Mouse (Mus musculus) cerebellum, postnatal 4 days (tissue): ENCODE results near the gene Kcne1.

Experiments used
- DNase-seq, 2 experiments: peaks; one replicate each; pipeline ENCODE4 v3.0.0; 2022; ENCODE audit warnings: low spot score in 2 of 2, mixed read lengths in 1 of 2

Kcne1 gene

DNA sequence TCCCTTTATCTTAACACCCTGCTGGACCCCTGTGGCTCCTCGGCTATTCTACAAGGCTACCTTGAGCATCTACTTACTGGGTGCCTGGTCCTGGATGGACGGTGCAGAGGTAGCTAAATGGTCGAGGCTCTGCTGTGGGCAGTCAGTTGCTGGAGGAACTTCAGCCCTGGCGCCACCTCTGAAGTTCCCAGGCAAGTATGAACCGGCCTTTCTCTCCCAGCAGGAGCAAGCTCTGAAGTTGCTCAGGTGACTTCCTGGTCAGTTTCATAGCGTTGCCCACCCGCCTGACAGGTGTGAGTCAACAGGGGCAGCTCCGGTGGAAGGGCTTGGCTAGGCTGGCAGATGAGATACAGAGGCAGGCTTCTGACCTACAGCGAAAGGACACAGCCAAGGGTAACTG lies at the start of gene Kcne1:
Gene Kcne1 (minus strand): TSS at position 240 of the 400 bp plus-strand sequence.
- DNase-seq, result no peak

DNA sequence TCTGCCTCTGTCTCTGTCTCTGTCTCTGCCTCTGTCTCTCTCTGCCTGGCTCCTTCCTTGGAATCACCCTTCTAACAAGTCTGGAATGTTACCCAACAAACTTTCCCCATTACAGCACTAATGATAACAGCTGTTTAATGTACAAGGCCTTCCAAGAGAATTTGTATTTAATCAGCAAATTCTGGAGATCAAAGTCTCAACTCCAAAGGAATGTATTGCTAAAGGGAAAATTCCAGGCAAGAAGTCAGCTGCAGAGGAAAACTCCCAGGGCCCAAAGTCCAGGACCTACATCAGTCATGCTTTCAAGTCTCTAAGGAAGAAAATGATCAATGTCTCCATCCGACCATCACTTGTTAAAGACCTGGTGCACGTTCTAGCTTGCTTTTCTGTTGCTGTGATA lies 48.6 kb upstream of the Kcne1 start:
- DNase-seq, result no peak

DNA sequence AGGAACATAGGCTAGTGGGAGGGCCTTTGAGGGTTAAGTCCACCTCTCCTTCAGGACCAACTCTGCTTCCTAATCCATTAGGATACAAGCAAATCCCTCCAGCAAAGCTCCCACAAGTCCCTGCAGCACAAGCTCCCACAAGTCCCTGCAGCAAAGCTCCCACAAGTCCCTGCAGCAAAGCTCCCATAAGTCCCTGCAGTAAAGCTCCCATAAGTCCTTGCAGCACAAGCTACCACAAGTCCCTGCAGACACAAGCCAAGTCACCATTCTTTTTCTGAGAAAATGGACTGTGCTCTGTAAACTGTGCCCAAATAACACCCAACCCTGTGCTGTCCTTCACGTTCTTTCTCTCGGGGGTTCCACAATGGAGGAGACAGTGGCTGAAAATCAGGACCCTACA lies 44.9 kb upstream of the Kcne1 start:
- no peak for DNase-seq

DNA sequence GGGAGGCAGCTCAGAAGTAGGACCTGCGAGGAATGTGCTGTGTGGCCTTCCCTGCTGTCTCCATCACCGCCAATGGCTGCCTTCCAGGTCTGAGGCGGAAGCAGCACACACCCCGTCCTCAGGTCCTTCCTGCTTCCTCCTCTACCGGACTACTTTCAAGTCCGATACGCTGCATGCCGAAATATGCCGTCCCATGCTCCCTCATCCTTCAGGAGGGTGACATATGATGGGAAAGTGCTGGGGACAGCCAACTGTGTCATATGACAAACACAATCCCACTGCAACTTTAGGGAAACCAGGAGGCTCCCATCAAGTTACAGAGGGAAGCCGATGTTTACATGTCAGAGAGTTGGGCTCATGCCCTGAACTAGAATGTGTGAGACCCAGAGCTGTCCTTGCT lies 43.8 kb upstream of the Kcne1 start:
- no peak for DNase-seq

DNA sequence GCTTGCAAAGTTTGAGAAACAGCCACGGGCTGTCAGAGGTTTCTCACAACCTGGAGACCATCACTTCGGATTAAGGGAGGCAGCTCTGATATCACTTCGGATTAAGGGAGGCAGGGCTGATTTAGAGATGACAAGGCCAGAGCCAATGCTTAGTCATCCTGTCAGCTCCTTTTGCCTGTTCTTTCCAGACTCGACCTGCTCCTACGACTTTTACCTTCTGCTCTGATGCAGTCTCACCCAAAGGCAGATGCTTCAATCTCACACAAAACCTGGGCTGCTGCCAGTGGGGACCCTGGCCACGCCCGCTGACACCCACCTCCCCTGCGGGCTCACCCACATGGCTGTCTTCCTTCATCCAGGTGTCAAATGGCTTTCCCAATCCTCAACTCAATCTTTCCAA lies 42.9 kb upstream of the Kcne1 start:
- no peak for DNase-seq

DNA sequence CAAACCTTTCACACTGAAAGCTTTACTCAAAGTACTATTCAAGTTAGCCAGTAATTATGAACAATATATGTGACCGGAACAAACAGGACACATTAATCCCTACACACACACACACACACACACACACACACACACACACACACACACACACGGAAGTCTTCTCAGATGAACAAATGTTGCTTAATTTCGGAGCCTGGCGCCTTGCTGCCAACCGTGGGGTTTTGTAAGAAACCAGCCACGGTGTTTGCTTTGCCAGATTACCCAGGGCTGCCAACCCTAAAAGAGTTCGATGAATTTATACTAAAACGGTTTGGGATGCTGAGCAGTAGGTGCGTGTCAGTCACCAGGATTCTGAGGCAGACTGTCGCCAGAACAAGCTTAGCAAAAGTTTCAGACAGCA lies 41.9 kb upstream of the Kcne1 start:
- no peak for DNase-seq

DNA sequence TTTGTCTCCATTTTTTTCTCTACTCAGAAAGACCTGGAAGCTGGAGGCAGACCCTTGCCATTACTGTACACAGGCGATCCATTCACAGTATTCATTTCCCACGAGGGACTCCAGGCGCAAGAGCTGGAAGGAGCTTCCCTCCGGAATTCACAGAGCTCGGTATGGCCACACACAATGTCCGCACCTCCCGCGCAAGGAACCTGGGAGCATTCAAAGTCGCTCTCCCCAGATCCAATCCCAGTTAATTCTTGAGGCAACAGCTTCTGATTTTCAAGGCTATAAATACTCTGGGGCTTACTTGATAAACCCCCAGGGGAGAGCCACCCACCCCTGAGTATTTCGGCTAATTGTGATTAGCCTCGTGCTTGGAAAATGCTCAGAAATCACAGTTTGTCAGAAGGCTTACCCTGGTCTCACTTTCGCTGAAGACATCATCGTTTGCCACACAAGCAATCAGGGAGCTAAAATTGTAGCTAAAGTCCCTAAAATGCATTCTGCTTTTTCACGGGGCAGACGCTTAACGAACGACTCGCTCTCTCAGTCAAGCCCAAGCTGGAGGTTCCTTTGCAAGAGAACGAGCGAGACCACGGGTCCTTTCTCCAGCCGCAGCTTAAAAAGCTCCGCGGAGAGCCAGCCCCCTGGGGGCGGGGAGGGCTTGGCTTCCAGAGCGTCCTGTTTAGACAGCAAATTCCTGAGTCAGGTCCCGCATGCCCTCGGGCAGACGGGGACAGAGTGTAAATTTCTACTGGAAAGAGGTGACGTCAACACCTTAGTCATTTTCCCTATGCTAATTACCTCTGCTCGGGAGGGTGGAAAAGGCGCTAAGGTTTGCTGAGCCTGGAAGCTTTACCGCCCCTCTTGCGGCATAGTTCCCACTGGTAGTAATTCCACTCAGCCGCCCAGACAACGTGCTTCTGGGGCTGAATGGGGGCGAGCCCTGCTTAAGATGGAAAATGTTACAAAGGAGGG lies 40.5 kb upstream of the Kcne1 start:
- peak; percentile 45 to 62 for DNase-seq

DNA sequence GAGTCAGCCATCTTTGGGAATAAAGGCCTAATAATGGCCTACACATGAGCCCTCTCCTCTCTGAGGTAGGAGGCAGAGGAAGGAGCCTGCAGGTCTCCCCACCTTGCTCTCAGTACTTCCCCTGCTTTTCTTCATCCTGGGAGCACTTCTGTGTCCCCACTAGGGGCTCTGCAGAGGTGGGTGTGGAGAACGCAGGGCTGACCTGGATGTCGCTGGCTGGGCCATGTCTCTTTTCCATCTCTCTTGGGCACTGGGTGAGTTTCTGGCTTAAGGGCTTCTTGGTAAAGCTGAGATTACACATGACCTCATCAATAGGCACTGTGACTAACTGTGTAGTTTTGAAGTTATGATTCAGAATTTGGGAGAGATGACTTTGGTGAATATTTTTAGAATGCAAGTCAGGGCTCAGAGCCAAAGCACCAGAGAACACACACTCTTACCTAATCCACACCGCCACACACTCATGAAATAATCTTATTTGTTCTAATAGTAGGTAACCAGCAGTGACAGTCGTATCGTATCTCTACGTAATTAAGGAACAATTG lies 39.4 kb upstream of the Kcne1 start:
- DNase-seq, result no peak

DNA sequence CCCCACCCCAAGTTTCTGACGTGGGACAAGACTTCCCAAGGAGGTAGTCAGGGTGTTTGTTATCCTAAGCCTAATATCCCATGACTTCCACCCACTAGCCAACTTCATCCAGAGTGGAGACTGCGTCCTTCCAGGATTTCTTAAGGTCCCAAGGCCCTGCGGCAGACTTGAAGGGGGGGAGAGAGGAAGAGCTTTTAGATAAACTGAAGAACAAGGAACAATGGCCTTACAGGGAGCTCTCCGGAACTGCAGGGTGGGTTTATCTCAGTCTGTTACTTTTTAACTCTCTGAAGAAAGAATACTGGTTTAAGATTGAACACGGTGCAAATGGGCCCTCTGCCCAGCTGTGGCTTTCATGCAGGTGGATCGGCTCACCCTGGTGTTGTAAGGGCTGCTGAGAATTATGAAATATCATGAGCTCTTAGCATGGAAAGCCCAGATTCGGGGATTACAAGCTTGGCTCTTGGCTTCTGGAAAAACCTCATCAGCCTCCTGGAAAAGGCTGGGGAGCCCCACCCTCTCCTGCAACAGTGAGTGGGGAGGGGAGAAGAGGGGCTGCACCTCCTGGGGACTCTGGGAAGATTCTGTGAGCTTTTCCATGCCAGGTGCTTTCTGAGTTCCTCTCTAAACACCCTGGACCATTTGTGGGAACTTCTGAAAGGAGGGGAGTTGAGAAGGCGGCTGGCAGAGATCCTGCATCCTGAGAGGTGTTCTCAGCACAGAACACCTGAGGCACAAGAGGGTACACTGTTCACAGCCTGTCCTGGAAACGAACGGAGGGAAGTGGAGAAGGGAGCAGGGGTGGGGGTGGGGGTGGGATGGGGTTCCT lies 38.7 kb upstream of the Kcne1 start:
- no peak for DNase-seq

DNA sequence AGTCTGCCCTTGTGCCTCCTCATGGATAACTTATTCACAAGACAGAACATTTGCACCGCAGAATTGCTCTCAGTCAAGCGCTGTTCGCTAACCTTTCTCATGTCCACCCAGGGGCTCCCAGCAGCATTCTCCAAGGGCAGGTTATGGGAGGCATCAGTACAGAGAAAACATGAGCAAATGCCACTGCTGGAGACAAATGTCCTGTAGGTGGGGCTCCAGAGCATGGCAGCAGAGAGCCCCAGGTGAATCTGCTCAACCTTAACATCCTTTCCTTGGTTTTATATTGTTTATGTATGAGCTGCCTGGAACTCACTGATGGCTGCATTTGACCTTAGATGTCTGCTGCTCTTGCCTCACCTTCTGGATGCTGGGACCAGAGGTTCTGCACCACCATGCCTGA lies 34.5 kb upstream of the Kcne1 start:
- no peak for DNase-seq

DNA sequence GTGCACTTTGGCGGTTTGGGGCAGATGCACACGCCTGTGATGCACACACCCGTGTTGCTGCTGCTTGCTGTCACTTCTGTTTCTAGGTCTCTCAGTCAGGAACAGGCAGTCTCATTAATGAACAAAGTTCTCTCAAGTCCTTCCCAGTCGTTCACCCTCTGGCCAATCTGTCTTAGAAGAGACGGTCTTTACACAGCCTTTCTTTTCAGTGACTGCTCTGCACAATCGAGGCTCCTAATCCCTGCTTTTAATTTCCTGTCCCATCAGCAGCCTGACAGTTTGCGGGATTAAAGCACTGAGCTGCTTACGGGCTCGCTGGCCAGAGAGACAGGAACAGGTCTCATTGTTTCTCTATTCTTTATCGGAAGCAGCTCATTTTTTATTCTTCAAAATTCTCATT lies 28.4 kb upstream of the Kcne1 start:
- DNase-seq, result no peak

DNA sequence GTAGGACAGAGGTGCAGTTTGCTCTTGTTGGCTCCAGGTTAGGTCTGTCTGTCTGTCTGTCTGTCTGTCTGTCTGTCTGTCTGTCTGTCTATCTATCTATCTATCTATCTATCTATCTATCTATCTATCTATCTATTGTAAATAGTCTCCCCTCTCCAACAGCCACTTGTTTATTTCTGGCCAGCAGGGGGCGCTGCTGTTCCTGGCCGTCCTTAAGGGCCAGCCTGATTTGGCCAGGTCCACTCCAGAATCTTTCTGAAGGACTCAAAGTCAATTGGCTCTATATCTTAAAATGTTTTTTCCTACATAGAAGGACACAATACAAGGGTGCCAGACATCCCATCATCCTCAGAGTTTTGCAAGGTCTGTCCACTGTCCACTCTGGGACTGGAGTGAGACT lies 25.8 kb upstream of the Kcne1 start:
- peak in 1 of 2 experiments; percentile 68 for DNase-seq

DNA sequence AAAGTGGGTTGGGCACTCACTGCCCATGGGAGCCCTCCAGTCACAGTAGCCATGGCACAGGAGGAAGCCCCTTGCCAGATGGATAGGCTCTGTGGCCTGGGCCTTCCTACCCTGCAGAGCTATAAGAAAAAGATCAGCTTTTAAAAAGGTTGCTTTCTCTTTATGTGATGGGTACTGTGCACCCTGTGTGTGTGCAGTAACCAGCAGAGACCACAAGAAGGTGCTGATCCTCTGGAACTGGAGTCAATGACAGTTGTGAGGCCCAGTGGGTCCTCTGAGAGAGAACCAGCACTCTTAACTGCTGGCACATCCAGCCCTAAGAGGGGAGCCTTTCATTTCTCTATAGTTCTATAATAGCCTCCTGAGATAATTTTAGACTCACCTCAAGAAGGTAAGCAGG lies 24.1 kb upstream of the Kcne1 start:
- DNase-seq, result no peak

DNA sequence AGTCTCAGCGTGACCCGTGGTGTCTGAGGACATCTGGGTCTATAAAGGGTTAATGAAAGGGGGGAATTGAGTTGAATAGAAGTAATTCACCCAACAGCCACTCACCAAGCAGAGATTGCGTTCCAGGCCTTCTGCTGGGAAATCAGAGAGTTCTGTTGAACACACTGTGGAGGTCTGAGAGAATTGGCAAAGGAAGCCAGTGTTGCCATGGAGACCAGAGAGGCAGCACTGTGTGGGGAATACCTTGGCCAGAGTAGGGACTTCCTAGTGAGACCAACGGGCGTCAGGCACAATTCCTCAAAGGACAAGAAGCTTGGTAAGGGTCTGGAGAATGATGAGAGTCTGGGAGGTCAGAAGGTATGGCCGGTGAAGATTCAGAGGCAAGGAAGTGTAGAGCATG lies 23.2 kb upstream of the Kcne1 start:
- peak; percentile 28 to 45 for DNase-seq

DNA sequence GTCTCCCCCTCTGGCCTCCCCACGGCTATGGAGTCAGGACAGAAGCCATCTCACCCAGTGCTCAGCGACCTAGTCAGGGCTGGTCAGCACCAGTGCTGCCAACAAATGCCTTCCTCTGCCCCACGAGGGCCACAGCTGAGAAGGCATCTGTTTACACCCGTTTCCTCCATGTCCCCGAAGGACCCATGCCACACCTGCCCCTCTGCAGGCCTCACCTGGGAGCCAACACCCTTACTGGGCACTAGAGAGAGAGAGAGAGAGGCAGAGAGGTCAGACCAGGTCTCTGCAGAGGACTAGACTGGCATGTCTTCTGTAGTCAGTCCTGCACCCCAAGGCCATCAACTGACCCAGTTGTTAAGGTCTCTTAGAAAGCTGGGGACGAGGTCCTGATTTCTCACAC lies 21.8 kb upstream of the Kcne1 start:
- no peak for DNase-seq

DNA sequence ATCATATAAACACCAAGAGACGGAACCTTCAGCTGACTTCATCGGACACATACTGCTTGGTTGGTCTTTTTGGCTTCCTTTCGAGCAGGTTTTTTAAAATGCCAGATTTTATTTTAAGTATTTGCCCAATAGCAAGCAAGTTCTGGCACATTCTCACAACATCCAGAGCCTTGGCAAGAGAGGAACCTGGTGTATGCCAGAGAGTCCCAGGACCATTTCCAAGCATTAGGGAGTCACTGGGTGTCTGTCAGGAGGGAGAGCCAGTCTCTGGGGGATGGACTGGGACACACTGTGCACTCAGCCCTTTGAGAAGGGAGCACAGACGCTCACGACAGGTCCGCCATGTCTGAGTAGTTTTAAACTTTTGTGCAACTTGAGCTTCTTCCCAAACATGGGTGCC lies 17.7 kb upstream of the Kcne1 start:
- DNase-seq, result no peak

DNA sequence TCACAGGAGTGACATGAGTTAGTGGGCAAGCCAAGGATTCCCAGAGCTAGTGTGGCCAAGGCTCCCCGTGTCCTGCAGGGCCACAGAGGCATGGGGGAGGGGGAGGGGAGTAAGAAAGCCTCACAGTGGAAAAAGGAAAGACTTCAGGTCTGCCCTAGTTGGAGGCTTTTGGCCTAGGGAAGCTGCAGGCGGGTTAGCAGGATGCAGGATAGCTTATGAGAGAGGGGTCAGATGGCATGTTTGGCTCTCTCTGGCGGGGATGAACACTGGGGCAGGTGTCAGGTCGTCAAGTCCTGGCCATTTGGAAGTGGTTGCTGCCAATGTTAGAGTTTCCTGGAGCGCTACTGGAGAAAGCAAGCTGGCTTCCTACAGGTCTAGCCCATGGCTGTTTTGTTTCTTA lies 12.4 kb upstream of the Kcne1 start:
- DNase-seq, result no peak

DNA sequence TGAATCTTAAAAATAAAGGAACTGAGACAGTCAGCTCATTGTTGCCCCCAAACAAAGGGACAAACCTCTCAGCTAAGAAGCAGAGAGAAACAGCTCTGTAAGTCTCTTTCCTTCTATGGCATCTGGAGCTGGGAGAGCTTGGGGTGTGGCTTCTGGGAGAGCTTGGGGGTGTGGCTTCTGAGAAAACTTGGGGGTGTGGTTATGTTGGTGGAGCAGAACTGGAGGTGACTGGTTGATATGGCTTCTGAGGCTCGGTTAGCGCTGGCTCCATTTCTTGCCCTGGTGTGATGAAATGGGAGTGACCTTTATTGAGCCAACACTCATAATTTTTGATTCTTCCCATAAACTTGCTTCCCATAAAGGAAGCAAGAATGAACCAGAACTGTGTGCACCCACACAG lies 10.0 kb upstream of the Kcne1 start:
- no peak for DNase-seq

DNA sequence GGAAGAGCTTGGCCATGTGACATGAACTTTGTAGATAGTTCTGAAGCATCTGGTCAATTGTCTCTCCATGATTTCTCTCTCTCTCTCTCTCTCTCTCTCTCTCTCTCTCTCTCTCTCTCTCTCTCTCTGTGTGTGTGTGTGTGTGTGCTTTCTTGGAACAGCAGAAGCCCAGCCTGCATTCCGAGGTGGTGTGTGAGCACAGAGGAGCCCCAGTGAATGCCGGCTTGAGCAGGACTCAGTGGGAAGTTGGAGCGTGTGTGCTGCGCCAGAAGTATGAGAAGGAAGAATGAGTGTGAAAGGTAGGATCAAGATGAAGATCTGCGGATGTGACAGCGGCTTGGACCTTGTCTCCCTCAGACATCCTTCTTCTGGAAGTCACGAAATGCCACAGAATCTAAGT lies 6.2 kb upstream of the Kcne1 start:
- DNase-seq, result no peak

DNA sequence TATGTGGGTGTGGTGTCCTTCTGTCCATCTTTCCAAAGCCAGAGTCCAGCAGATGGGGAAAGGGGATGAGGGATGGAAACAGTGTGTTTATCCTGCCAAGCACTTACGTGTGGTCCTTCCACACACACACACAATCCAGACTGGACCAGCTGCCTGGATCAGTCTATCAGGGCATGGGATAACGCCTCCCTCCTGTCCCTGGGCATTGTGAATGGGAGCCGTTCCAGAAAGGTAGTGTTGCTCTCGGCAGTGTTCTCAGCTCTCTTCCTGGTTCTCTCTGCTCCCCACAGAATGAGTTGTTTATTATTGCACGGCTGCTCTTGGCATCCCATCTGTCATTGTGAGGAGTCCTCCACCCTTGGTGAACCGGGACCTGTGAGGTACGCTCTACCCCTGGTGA lies 1.4 kb upstream of the Kcne1 start:
- no peak for DNase-seq

DNA sequence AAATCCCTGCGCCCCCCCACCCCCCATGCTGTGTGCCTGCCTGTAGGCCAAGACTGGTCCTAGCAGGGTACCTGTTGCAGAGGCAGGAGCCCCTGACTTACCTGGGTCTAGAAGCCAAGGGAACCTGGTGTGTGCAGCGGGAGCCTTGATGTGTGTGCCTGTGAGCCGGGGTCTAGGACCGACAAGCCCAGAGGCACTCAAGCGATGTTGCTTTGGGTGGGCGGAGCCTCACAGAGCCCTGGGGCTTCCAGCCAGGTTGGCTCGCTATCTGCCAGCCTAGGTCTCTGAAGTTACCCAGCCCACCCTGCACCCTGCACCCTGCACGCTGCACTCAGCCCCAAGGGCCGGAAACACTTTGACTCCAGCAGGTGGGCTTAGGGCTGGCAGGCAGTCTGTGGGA lies 534 bp downstream of the Kcne1 start:
- DNase-seq, result no peak

DNA sequence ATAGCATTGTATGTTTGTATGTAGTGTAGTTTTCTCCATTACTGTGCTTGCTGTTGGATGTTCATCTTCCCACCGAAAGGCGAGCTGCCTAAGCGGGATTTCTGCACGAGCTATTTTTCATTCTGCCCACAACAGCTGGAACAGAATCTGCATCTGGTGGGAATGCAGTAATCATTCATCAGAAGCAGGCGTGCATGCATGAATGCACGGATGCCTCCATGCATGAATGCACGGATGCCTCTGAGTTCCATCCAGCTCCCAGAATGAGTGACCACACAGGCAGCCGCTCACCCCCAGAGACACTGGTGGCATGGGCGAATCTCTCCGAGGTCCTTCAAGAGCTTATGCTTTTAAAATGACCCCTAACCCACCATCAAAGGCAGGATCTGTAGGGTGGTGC lies 1.7 kb downstream of the Kcne1 start:
- no peak for DNase-seq

DNA sequence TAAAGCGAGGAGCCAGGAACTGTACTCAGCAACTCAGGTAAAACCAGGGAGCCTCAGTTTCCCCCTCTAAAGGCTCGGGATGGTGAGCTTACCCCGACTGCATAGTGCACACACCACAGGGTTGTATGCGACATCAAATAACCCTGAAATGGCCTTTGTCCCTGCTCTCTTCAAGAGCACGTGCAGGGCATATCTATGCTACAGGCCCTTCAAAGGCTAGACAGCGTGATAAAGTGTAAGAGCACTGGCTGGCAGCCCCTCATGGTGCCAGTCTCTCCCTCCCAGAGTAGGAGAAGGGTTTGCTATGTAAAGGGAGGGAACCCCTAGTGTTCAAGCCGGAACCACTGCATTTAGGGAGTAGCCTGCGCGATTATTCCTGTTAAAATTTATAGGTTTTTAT lies 2.2 kb downstream of the Kcne1 start:
- no peak for DNase-seq
